Mouse (Mus musculus) kidney, embryonic 15.5 days (tissue): Measurements from ENCODE around the gene Pnpo. TPM values are rescaled to one million over a fixed set of nuclear protein-coding genes. Genes with fewer than 3 reads are reported as not detected.

Source experiments
- ATAC-seq: fragments of 200-750 bp; cut with Nextera tagmentation; replicated peaks from 2 replicates; pipeline ENCODE4 v1.8.0; 2017; ENCODE audit warnings: moderate TSS enrichment; ENCODE audit not compliant: low FRiP score
- H3K27ac ChIP-seq: fragments of 300-500 bp; sonication (generic); 2 replicates; pipeline ENCODE4 v1.5.1; 2015; ENCODE audit warnings: mild to moderate bottlenecking, inconsistent platforms
- H3K27me3 ChIP-seq: fragments of 300-500 bp; sonication (generic); 2 replicates; pipeline ENCODE4 v1.6.1; 2015; ENCODE audit warnings: inconsistent platforms
- H3K36me3 ChIP-seq: fragments of 300-500 bp; sonication (generic); 2 replicates; pipeline ENCODE4 v1.6.1; 2015; ENCODE audit warnings: inconsistent platforms
- H3K4me1 ChIP-seq: fragments of 300-500 bp; sonication (generic); 2 replicates; pipeline ENCODE4 v1.6.1; 2015; ENCODE audit warnings: inconsistent platforms
- H3K4me2 ChIP-seq: fragments of 300-500 bp; sonication (generic); 2 replicates; pipeline ENCODE4 v1.6.1; 2015; ENCODE audit warnings: moderate library complexity, mild to moderate bottlenecking, inconsistent platforms
- H3K4me3 ChIP-seq: fragments of 300-500 bp; sonication (generic); replicated peaks from 2 replicates; pipeline ENCODE4 v1.5.1; 2015; ENCODE audit warnings: mild to moderate bottlenecking, inconsistent platforms
- H3K9ac ChIP-seq: fragments of 300-500 bp; sonication (generic); 2 replicates; pipeline ENCODE4 v1.6.1; 2015; ENCODE audit warnings: mild to moderate bottlenecking, inconsistent platforms
- H3K9me3 ChIP-seq: fragments of 300-500 bp; sonication (generic); replicated peaks from 2 replicates; pipeline ENCODE4 v1.6.1; 2016; ENCODE audit warnings: inconsistent platforms
- WGBS: fragments of 180-500 bp; shearing (Covaris S2); methylation state at CpG from one replicate; pipeline ENCODE4 v1.1.7; 2015; ENCODE audit warnings: mixed read lengths; 5-methylcytosine and 5-hydroxymethylcytosine counted together
- polyA plus RNA-seq: library from polyadenylated mRNA; unstranded; fragments of >200 nt; fragmentation: Nextera tagmentation; extraction: Ambion mirVana; gene quantifications from 2 replicates; pipeline ENCODE4 v1.2.1, GENCODE M21; 2015

The Pnpo gene
- polyA plus RNA-seq, 1 experiment from 2014 or later, result 42.6 TPM

DNA sequence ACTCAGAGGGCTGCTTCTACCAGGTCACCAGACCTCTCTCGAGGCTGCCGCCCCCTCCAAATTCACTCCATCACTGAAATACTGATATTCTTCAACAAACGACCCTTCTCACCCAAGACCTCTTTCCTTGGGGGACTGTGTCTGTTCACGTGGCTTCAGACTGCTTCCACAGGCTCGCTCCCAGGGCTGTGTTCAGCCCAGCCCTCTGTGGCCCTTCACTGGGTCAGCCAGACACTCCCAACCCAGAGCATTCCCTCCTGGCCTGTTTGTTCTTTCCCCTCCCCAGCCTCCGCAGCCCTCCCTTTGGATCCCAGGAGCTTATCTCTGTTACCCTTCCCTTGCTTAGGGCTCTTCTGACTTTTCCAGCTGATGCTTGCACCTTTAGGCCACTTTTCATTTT, 24.7 kb upstream of the Pnpo start:
- no peak overlapping the region for H3K9ac ChIP-seq
- no peak overlapping the region for H3K4me2 ChIP-seq
- 43% methylated on average over 6 of the region's 6 CpGs for WGBS

DNA sequence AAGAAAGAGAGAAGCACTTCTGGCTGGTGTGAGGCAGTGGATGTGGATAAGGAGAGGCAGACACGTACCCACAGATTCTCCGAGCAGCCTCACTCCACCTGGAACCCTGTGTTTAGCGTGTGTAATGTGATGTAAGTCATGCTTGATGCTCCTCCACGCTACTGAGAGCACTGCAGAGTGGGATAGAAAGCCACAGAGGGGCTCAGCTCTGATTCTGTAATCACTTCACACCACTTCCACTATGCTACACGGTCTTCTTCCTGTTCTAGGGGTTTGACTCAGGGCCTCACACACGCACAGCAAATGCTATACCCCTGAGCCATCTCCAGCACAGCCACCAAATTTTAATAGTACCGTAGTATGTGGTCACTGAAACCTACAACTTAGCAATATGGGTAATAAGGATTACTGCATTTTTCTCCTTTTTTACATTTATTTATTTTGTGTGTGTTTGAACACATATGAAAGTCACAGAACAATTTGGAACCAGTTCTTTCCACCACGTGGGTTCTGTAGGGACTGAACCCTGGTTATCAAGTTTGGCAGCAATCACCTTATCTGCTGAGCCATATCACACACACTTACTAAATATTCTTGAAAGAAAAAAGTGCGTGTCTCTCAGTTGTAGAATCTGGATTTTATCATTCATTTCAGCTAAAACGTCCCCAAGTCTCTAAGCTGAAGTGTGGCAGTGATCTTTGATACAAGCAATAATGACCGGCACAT, 23.9 kb upstream of the Pnpo start:
- 81% methylated on average over 11 of the region's 11 CpGs for WGBS
- no peak overlapping the region for H3K9ac ChIP-seq
- H3K36me3 ChIP-seq, result peaks cover 3% of the 10 kb centered on the region
- peak overlapping the region; percentile 87 for H3K27ac ChIP-seq
- peak overlapping the region; percentile 30; the same call in 1 of the 2 replicates for H3K4me2 ChIP-seq
- no peak for ATAC-seq
- no peak overlapping the region for H3K4me3 ChIP-seq
- H3K27me3 ChIP-seq, result no peaks in the 10 kb centered on the region
- H3K4me1 ChIP-seq, result peaks cover 43% of the 10 kb centered on the region
- no peaks in the 10 kb centered on the region for H3K9me3 ChIP-seq

More for the DNA sequence above, 24.7 kb upstream of the Pnpo start:
- H3K9me3 ChIP-seq, result no peaks in the 10 kb centered on the region
- peaks cover 42% of the 10 kb centered on the region for H3K4me1 ChIP-seq
- H3K36me3 ChIP-seq, result no peaks in the 10 kb centered on the region
- no peaks in the 10 kb centered on the region for H3K27me3 ChIP-seq
- peak overlapping the region; percentile 87 for H3K27ac ChIP-seq
- no peak overlapping the region for H3K4me3 ChIP-seq
- ATAC-seq, result no peak

DNA sequence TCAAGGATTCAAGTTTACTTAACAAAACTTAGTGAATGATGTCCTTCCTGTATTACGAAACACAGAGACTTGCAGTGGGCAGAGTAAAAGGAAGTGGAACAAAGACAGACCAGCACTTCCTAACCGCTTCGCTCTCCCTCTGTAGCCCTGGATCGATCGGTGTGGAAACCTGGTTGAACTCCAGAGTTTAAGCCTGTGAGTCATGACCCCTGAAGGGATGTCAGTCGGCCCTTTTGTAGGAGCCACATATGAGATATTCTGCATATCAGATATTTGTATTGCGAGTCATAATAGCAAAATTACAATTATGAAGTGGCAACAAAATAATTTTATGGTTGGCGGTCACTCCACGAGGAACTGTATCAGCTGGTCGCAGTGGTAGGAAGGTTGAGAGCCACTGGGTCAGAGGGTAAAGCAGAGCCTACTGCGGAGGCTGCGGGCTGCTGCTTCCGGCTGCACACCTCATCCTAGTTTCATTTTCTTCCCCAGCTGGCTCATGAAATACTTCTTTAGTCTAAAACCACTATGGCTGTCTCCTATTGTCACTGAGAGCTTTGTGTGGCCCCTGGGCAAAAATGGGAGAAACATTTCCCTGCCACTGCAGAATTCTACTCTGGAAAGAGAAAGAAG, 23.2 kb upstream of the Pnpo start:
- Histone ChIP-seq H3K4me3 (0 out of 2 replicates have a peak overlapping the region, but pooled peaks have one; percentile 6), H3K27ac (peak overlapping the region; percentile 66)
- 80% methylated on average over 13 of the region's 13 CpGs for WGBS

DNA sequence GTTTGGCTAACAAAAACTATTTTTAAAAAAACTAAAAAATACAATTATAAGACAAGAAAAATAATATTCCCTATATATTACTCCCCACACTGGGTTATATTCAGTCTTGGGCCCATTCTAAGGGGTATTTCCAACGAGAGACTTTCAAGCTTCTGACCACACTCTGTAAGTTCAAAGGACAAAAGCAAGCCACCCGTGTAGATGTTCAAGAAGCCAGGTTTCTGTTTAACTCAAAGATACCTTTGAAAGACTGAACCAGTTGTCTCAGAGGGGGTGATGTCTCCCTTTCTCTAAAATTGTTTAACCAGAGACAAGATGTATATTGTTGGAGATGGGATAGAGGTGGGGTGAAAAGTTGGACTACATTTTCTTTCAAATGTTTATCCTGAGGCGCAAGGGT, 22.4 kb upstream of the Pnpo start:
- Histone ChIP-seq H3K9me3 (no peaks in the 10 kb centered on the region), H3K27me3 (no peaks in the 10 kb centered on the region), H3K36me3 (peaks cover 19% of the 10 kb centered on the region), H3K4me1 (peaks cover 43% of the 10 kb centered on the region), H3K4me3 (no peak overlapping the region), H3K27ac (peak overlapping the region; percentile 66), H3K4me2 (no peak overlapping the region), H3K9ac (no peak overlapping the region)
- ATAC-seq, result no peak
- WGBS, result 85% methylated on average over 3 of the region's 3 CpGs

More for the DNA sequence above, 23.2 kb upstream of the Pnpo start:
- Histone ChIP-seq H3K27me3 (no peaks in the 10 kb centered on the region), H3K9me3 (no peaks in the 10 kb centered on the region), H3K4me1 (peaks cover 43% of the 10 kb centered on the region), H3K36me3 (peaks cover 10% of the 10 kb centered on the region), H3K9ac (no peak overlapping the region), H3K4me2 (peak overlapping the region; percentile 30; the same call in 1 of the 2 replicates)
- ATAC-seq, result no peak

DNA sequence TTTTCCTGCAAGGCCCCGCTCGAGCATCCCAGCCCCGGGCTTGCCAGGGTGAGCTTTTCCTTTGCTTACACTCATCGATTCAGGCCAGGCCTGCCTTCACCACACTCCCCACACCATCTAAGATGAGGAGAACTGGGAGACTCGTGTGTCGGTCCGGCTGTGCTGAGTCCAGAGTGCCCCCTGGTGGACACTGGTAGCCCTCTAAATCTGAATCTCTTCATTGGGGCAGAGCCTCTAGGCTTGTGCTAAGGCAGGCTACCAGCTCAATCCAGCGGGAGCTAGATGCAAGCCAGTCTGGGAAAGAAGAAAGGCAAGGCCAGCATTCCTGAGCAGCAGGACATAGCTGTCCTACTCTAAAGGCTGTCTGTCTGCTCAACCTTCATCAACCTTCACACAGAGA, 19.8 kb upstream of the Pnpo start:
- H3K4me3 ChIP-seq, result no peak overlapping the region
- H3K27ac ChIP-seq, result peak overlapping the region; percentile 51; the same call in 1 of the 2 replicates
- H3K36me3 ChIP-seq, result peaks cover 43% of the 10 kb centered on the region
- no peaks in the 10 kb centered on the region for H3K27me3 ChIP-seq
- WGBS, result 23% methylated on average over 8 of the region's 8 CpGs
- H3K4me2 ChIP-seq, result no peak overlapping the region
- ATAC-seq, result peak; percentile 80
- no peak overlapping the region for H3K9ac ChIP-seq
- peaks cover 25% of the 10 kb centered on the region for H3K4me1 ChIP-seq
- H3K9me3 ChIP-seq, result no peaks in the 10 kb centered on the region

DNA sequence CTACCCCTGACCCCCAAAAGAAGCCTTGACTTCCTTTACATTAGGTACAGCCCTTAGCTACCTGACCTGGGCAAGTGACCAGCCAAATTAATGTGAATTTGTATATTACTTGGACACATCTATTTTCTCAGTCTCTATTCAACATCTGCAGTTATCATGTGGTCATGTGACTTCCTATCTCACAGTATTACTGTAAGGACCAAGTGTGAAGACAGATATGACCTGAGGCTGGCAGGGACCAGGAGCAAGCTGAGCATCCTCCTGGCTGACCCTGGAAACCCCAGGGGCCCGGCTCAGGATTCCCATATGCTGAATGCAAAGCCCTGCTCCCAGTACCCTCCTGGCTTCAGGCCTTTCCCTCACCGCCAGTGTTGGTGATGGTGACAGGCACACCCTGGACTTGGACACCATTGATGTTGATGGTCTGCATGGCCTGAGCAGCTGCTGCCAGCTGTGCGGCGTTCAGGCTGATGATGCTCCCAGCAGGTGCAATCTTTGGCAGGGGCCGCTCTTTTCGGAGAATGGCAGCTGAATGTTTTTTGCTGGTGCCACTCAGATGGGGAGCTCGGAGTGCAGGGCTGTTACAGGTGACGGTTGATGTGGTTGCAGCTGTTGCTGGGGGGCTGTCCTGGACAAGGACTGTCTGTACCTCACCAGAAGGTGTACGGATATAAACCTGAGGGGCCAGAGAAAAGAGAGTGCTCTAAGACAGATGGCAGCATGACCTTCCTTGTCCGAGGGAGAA, 13.4 kb upstream of the Pnpo start:
- Histone ChIP-seq H3K9me3 (no peaks in the 10 kb centered on the region), H3K4me3 (no peak overlapping the region), H3K36me3 (peaks cover 94% of the 10 kb centered on the region), H3K4me2 (no peak overlapping the region), H3K4me1 (0 out of 2 replicates have a peak, but pooled peaks cover 5% of the 10 kb centered on the region), H3K9ac (no peak overlapping the region), H3K27me3 (no peaks in the 10 kb centered on the region), H3K27ac (no peak overlapping the region)
- WGBS, result 95% methylated on average over 10 of the region's 10 CpGs
- no peak for ATAC-seq

DNA sequence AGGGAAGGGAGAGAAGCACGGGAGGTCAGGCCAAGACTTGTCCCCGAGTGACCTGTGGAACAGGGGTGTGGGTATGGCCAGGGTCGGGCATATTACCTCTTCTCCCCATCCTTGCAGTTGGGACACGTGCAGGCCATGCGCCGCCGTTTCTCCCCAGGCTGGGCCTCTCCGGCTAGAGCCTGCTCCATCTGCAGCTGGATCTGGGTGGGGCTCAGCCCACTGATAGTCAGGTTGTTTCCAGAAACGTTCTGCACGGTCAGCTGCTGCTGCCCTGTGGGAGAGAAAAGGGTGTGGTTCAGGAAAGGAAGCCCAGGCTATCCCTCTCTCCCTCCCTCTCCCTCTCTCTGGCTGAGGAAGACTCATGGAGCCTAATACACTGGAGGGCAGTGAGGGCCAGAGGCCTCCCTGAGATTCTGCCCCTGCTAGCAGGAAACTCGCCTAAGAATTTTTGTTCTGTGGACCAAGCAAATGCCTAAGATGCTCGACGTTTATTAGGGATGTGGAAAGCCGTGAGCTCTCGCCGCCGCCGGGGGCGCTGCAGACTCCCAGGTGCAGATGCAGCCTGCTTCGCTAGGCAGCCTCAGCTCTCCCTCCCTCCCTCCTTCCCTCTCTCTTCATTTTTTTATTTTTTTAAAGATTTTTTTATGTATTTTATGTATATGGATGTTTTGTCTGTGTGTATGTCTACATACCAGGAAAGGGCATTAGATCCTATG, 12.4 kb upstream of the Pnpo start:
- 0 out of 2 replicates have a peak, but pooled peaks cover 5% of the 10 kb centered on the region for H3K4me1 ChIP-seq
- H3K9me3 ChIP-seq, result no peaks in the 10 kb centered on the region
- H3K4me2 ChIP-seq, result no peak overlapping the region
- ATAC-seq, result 0 out of 2 replicates have a peak, but pooled peaks have one; percentile 50
- peaks cover 93% of the 10 kb centered on the region for H3K36me3 ChIP-seq
- WGBS, result 64% methylated on average over 20 of the region's 20 CpGs
- no peak overlapping the region for H3K4me3 ChIP-seq
- H3K9ac ChIP-seq, result no peak overlapping the region
- no peak overlapping the region for H3K27ac ChIP-seq
- no peaks in the 10 kb centered on the region for H3K27me3 ChIP-seq

DNA sequence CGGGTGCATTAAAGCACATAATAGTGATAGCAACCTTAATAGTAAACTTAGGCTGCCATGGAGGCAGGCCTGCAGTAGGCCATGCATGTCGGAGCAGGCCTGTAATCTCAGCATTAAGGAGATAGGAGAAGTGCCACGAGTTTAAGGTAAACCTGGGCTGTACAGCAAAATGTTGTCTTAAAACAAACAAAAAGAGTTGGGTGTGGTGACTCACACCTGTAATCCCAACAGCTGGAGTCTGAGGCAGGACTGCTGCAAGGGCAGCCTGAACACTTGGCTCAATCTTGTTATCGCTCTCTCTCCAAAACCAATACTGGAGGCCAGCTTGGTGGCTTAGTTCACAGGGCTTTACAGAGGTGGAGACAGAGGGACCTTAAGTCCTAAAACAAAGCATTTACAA, 11.3 kb upstream of the Pnpo start:
- 93% methylated on average over 4 of the region's 4 CpGs for WGBS
- no peak overlapping the region for H3K27ac ChIP-seq
- H3K27me3 ChIP-seq, result no peaks in the 10 kb centered on the region
- H3K4me2 ChIP-seq, result no peak overlapping the region
- H3K9me3 ChIP-seq, result no peaks in the 10 kb centered on the region
- H3K9ac ChIP-seq, result no peak overlapping the region
- no peak for ATAC-seq
- 0 out of 2 replicates have a peak, but pooled peaks cover 5% of the 10 kb centered on the region for H3K4me1 ChIP-seq
- H3K4me3 ChIP-seq, result no peak overlapping the region
- H3K36me3 ChIP-seq, result peaks cover 93% of the 10 kb centered on the region

DNA sequence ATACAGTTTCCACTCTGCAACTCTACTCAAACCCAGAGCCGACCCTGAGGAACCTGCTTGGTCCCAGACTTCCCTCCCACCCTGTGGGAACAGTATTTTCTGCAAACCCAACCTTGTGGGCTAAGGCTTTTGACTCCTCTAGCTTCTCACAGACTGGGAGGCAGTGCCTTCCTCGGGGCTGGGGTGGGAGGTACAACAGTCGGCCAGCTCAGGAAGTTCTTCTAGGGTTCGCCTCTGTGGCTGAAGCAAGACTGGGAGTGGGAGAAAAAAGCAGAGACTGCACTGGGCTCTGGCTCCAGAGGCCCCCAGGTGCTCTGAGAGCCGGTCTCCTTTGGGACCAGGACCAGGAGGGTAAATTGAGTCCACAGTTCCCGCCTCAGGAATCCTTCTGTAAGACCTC, 9.1 kb upstream of the Pnpo start:
- no peak for ATAC-seq
- 69% methylated on average over 6 of the region's 6 CpGs for WGBS

DNA sequence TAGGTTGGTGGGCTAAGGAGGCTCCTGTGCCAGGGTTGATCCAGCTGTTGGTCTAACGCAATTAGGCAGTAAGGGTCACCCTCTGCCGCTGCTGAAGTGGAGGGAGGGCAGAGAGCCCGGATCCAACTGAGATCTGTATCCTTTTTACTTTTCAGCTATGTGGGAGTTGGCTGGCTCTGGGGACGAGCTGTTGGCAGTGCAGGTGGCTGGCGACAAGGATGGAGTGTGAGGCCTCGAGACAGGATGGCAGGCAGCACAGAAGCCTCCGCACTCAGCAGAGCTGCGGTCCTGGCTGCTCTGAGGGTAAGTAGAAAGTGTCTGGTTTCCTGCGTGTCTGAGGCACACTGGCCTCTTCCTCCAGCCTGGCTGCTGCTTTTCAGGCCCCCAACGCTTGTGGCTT, 8.6 kb upstream of the Pnpo start:
- Histone ChIP-seq H3K4me3 (no peak overlapping the region), H3K9me3 (no peaks in the 10 kb centered on the region), H3K4me1 (0 out of 2 replicates have a peak, but pooled peaks cover 5% of the 10 kb centered on the region), H3K36me3 (peaks cover 75% of the 10 kb centered on the region), H3K4me2 (no peak overlapping the region), H3K27me3 (no peaks in the 10 kb centered on the region), H3K27ac (peak overlapping the region; percentile 19; the same call in 1 of the 2 replicates), H3K9ac (no peak overlapping the region)
- no peak for ATAC-seq
- WGBS, result 73% methylated on average over 10 of the region's 10 CpGs

More for the DNA sequence above, 9.1 kb upstream of the Pnpo start:
- no peaks in the 10 kb centered on the region for H3K9me3 ChIP-seq
- H3K4me1 ChIP-seq, result 0 out of 2 replicates have a peak, but pooled peaks cover 5% of the 10 kb centered on the region
- H3K4me2 ChIP-seq, result no peak overlapping the region
- no peak overlapping the region for H3K4me3 ChIP-seq
- no peaks in the 10 kb centered on the region for H3K27me3 ChIP-seq
- H3K36me3 ChIP-seq, result peaks cover 79% of the 10 kb centered on the region
- H3K9ac ChIP-seq, result no peak overlapping the region
- peak overlapping the region; percentile 19; the same call in 1 of the 2 replicates for H3K27ac ChIP-seq

DNA sequence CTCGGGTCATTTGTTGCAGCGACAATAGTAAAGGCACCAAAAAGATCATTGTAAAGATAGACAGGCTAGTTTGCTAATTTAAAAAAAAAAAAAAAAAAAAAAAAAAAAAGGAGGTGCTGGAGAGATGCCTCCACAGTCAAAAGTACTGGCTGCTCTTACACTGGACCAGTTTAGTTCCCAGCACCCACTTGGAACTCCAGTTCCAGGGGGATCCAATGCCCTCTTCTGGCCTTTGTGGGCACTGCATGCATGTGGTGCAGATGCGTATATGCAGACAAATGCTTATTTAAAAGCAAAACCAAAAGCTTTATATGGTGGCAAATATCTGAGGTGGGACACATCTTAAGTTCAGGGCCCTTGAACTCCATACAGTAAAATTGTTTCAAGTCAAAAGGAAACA, 7.0 kb upstream of the Pnpo start:
- no peak overlapping the region for H3K9ac ChIP-seq
- WGBS, result 95% methylated on average over 3 of the region's 3 CpGs
- no peak overlapping the region for H3K4me3 ChIP-seq
- no peak for ATAC-seq
- peaks cover 58% of the 10 kb centered on the region for H3K36me3 ChIP-seq
- H3K4me1 ChIP-seq, result 0 out of 2 replicates have a peak, but pooled peaks cover 5% of the 10 kb centered on the region
- H3K27ac ChIP-seq, result no peak overlapping the region
- no peaks in the 10 kb centered on the region for H3K27me3 ChIP-seq
- H3K4me2 ChIP-seq, result no peak overlapping the region
- H3K9me3 ChIP-seq, result no peaks in the 10 kb centered on the region
